Mouse (Mus musculus): ENCODE data around the gene Abcb8.

DNA sequence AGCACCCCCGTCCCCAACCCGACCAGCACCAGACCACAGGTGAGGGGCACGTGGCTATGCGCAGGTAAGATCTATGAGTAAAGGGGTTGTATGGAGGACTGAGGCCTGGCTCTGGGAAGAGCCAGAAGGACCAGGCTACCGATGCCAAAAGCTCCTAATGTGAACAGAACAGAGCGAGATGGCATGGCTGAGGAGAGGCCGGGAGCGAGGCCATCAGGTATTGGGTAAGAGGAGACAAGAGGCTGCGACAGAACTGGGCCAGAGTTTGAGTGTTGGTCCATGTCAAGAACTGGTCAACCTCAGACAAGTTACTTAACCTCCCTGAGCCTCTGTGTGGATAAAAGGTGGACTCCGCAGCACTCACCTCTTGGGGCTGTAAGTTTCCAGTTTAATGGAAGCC is 28.5 kb upstream of the Abcb8 start:
- TF ChIP-seq CTCF (IDR thresholded peaks at IDR 0.05; ENCODE audit: insufficient read depth, low read depth, low read length) (no peak), POLR2A (IDR thresholded peaks at IDR 0.05; ENCODE audit: insufficient read depth, low read depth, low read length) (no peak)

Data from olfactory bulb, adult 2 months (tissue).